Mouse (Mus musculus): ENCODE measurements around the gene Kdm2a.

- TF ChIP-seq TCF12 (IDR thresholded peaks at IDR 0.05; ENCODE audit: insufficient read depth, poor library complexity, severe bottlenecking) (no peak), SRF (IDR thresholded peaks at IDR 0.05; ENCODE audit: control insufficient read depth, insufficient read length, low read depth) (no peak), E2F4 (IDR thresholded peaks at IDR 0.05; ENCODE audit: insufficient read depth) (no peak), POLR2A (IDR thresholded peaks at IDR 0.05; ENCODE audit: insufficient read length, low read depth) (no peak), CEBPB (IDR thresholded peaks at IDR 0.05; ENCODE audit: insufficient read depth, poor library complexity, severe bottlenecking) (no peak), TCF3 (IDR thresholded peaks at IDR 0.05; ENCODE audit: insufficient read length, low read depth) (no peak), USF1 (IDR thresholded peaks at IDR 0.05; ENCODE audit: low read depth) (no peak), MAX (IDR thresholded peaks at IDR 0.05; ENCODE audit: low read depth) (no peak), MYOG (IDR thresholded peaks at IDR 0.05; ENCODE audit: control insufficient read depth in 1 of 3, insufficient read depth in 1 of 3, insufficient read length in 2 of 3, low read depth in 2 of 3) (no peak), POLR2AphosphoS2 (IDR thresholded peaks at IDR 0.05; ENCODE audit: insufficient read length, low read depth) (no peak), REST (IDR thresholded peaks at IDR 0.05; ENCODE audit: insufficient read depth, insufficient read length) (no peak), MYOD1 (IDR thresholded peaks at IDR 0.05; ENCODE audit: control insufficient read depth in 1 of 3, insufficient read length in 2 of 3, low read depth in 2 of 3) (no peak)
Observed at GRCm38 (mm10) chr19:4300271-4300704, 97.8 kb downstream of the Kdm2a start.

All from myocyte (in vitro differentiated cells).